Mouse (Mus musculus) cerebellum, postnatal 10 days (tissue): ENCODE results near the gene Gipc2.

ENCODE experiments used
- DNase-seq, 2 experiments: peaks; one replicate each; pipeline ENCODE4 v3.0.0; 2021; ENCODE audit warnings: mixed read lengths in 2 of 2

Gene Gipc2

DNA sequence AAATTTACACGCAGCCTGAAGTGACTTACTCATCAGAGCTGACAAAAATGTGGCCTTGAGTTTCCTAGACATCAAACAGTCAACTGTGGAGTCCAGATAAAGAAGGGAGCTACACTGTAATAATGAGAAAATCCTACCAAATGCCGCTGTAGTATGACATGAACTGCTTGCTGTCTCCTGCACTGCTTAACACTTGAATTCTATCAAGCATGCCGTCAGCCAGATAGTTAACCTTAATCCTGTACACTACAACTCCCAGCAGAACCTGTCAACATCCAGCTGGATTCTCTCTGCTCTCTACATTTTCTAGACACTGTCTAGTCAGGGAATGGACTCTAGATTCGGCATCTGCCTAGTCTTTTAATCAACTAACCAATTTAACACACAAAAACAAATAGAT, 23.3 kb upstream of the Gipc2 start:
- DNase-seq, result no peak

DNA sequence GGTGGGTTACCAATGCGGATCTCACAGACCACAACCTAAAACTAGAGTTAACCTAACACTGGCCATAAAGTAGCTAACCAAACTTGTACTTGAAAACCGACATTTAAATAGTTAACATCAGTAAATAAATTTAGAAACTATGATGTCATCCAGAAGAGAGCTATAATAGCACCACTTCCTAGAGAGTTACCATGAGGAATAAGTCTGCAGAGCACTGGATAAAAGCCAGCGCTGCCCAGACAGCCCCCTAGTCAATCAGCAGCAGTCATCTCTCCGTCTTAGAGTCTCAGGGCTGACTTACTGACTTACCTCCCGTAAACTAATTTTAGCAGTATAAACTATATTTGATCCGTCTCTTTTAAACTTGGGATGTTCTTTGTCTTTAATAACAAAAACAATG, 20.1 kb upstream of the Gipc2 start:
- DNase-seq, result no peak

DNA sequence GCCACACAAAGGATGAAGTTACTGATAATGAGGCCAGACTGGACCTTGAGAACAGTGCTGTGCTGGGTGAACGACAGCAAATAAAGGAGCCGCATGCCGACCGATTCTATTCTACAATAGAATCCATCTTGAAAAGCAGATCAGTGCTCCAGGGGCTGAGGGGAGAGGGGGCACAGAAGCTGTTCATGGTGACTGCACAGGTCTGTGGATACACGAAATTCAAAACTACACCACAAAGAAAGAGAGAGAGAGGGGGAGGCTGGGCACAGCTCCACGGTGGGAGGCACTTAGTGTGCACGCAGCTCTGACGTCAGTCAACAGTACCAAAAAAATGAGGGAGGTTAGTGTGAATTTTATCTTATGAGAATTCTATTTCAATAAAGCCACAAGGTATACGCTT, 17.5 kb upstream of the Gipc2 start:
- no peak for DNase-seq

DNA sequence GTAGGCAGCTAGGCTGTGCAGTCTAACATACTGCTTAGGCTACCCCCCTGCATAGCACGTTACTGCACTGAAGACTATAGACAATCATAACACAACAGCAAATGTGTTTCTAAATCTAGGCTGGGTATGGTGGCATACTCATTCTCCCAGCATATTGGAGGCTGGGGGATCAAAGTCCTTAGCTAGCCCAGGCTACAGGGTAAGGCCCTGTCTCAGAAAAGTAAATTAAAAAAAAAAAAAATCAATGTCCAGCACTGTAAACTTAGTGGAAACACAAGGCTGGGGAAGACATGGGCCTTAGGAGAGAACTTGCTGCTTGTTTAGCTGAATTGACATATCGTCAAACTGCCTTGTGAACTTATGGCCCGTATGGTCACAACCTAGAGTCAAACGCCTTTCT, 14.6 kb upstream of the Gipc2 start:
- no peak for DNase-seq

DNA sequence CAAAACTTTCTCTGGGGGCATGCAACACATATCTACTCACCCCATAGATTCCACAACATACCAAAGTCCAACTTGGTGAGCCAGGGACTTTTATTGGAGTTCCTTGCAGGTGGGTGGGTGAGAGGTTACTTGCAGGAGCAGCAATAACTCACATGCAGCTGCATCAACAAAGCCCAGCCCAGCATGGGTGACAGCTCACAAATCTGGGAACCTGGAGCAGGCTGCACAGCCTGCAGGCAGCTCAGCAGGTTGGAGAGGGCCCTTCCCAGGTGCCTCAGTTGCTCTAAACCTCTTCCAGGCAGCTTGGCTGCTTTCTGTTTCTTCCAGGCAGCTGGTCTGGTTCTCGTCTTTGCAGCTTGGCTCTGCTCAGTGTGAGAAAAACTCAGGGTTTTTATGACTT, 13.3 kb upstream of the Gipc2 start:
- no peak for DNase-seq

DNA sequence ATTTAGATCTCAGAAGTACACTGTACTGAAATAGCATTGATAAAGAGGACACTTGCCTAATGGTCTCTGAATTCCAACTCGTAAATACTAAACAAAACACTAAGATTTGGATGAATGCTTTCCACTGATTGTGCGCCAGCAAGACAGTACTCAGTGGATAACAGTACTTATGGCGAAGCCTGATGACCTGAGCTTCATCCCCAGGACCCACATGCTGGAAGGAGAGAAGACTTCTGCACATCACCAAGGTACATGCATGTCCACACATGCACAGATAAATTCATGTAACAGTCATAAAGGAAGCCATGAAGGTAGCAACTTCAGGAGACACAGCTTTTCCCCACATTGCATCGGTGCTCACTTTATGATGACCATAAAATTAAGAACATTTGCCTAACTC, 12.8 kb upstream of the Gipc2 start:
- no peak for DNase-seq

DNA sequence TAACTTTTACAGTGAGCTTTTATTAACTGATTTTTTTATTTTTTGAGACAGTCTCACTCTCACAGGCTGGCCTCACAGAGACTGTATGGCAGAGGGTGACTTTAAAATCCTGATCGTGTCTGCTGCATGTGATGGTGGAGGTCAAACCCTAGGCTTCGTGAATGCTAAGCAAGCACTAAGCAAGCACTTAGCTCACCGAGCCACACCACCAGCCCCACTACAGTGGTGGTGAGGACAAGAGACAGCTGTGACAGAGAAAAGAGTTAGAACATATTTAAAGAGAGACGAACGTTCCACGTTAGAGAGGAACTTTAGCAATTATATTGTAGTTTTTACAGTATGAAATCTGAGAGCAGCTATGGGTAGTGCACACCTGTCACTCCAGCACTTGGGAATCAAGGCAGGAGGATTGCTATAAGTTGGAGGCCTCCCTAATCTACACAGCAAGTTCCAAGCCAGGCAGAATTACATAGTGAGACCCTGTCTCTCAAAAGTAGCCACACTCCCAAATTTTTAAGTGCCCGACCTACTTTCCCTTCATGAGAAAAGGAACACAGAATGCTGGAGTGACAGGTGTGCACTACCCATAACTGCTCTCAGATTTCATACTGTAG, 6.4 kb upstream of the Gipc2 start:
- DNase-seq, result no peak

DNA sequence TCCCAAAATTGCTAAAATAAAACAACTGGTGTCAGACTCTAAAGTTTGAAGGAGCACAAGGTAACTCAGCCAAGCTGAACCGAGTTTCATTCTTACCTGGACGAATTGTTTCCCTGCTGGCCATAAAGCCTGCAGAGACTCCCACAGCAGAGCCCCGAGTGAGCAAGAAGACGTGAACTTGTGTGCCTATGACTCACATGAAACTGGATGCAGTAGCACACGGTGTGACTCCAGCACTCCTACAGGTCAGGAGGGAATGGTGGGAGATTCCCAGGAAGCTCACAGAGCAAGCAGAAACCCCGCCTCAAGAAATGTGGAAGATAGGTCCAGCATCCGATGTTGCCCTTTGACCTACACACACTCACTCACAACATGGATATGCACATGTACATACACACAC, 5.8 kb upstream of the Gipc2 start:
- no peak for DNase-seq

DNA sequence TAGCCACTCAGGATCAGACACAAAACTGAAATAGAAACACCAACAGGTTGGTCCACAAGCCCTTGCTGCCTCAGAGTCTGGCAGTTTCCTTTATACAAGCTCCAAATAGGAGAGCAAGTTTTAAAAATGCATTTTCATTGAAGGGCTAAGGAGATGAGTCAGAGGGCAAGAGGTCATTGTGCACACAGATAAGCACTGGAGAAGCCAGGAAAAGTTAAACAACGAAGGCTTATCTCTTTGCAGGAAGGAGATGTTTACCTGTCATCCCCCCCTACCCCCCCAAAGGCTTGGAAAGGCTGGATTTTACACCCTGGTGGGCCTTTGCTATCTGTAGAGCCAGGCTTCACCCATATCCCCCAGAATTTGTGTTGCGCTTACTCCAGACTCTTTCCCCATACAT, 5.2 kb upstream of the Gipc2 start:
- DNase-seq, result no peak

DNA sequence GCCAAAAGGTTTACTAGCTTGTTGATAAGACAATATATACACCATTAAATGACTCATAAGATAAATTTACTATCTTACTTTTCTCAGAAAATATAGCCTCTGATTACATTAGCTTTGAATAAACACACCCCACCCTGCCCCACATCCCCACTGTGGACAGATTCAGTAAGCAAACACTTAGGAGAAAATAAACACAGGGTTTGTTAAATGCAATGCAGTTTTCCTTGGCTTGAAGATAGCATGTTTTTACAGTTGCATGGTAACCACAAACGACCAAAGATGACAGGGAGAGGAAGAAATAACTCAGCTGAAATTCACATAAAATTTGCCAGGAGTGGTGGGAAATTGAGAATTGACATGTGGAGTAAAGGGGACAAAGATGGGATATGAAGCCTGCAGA, 4.4 kb upstream of the Gipc2 start:
- DNase-seq, result no peak

DNA sequence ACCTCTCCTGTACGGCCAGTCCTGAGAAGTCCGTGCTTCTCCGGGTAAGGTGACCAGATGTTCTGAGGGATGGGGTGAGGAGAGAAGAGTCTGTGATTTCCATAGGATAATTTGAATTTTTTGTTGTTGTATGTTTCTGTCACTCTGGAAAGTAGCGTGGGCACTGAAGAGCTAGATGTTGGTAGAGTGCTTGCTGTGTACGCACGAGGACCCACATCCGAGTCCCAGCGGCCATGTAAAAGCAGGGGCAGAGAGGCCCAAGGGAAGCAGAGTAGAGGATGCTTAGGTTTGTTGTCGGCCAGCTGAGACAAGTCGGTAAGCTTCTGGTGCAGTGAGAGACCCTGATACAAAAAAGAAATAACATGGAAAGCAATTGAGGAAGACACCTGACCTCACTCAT, 2.0 kb upstream of the Gipc2 start:
- DNase-seq, result no peak

DNA sequence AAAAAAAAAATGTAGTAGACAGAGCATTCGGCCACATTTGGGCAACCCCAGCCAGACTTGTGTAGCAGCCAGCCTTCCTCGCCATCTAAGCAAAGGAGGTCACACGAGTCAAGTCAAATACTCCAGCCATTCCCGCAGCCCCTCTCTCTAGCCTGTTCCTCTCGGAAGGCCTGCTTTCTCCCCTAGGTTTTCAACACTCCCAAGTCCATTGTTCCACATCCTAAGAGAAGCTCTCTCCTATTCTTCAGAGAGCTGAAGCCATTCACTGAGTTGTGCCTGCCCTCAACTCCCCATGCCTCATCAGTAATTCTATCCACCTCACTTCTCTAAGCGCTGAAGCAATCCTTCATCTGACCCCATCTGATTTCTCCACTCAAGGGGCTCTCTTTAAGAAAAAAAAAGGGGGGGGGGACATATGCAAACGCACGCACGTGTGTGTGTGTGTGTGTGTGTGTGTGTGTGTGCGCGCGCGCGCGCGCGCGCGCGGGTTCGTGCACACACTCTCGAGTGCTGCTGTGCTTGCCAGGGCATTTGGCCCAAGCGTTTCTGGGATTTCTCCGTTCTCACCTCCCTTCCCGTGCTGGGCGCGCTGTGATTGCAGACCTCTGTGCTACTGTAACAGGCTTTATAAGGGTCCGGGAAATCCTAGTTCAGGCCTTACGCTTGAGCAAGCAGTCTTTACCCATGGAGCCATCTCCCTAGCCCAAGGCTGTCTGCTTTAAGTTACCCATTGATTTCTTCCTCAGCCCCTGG, 845 bp upstream of the Gipc2 start:
- DNase-seq, result peak; percentile 50 to 54

DNA sequence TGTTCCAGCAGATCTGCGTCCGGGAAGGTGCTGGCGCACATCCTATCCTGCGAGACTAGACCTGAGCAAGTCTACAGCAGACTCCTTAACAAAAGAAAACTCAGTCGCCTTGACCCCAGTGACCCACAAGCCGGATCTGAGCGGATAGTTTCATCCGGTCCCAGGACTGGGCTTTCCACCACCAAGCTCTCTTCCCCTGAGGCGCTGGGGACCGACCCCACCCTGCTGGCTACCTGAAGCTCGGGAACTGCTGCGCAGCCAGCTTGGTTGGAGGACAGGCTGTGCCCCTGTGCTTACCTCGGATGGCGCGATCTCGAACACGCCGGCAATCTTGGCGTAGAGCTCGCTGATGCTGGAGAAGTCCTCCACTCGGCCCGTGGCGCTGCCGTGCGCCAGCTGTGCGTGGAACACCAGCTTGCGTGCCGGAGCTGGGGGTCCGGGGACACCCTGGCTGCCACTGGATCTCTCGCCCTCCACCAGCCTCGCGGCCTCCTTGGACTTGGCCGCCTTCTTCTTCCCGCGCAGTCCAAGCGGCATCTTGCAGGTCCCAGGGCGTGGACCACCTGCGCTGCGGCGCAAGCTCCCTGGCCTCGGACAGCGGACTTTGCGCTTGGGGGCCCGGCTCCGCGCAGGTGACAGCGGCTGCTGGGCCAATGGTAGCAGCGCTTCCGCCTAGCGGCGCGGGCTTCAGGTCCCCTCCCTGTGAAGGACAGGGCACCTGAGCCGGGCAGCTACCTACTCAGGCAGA, 505 bp downstream of the Gipc2 start:
- DNase-seq, result peak; percentile 54 to 58

DNA sequence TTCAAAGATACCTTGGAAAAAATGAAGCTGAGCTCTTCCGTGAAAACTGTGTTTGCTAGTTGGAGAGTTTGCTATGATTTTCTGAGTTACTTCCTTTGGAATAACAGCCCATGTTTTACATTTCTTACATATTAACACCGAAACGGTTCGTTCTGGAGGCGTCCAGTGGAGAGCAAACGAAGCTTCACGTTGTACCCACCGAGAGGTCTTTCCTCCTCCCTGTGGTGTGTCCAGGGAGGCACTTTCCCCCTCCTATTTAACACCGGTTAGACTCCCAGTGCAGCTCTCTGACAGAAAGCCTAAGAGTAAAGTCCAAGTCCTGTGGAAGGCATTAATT, 1.0 kb downstream of the Gipc2 start:
- DNase-seq, result no peak

DNA sequence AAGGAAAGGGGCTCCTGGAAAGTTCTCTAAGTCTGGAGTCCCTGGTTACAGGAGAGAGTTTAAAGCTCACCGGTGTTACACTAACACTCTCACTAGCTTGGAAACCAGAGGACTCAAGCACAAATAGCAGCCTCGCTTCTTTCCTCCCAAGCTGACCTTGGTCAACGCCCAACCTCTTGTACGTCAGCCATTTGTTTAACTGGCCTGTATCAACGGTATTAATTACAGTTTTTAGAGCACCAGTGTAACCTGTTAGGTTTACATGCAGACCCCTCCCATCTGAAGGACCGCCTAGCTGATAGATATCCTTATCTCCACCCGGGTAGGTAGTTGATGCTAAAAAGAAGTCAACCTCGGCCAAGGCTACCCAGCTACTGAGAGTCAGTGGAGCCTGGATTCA, 2.7 kb downstream of the Gipc2 start:
- DNase-seq, result no peak

DNA sequence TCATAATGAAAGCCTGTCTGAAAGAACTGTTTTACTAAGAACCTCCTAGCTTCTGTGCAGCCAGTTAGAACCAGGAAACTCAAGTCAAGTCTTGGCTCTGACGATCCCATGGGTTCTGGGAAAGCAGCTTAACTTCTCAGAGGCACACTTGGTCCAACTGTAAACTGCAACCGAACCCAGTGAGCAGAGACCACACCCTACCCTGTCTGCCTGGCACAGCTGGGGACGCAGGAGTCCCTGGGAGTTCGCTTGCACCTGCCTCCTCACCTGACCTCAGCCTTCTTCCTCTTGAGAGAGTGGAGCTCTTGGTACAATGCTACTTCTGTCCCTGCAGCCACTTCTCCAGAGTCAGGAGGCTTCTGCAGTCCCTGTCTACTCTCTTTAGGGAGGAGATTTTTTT, 5.4 kb downstream of the Gipc2 start:
- DNase-seq, result no peak

DNA sequence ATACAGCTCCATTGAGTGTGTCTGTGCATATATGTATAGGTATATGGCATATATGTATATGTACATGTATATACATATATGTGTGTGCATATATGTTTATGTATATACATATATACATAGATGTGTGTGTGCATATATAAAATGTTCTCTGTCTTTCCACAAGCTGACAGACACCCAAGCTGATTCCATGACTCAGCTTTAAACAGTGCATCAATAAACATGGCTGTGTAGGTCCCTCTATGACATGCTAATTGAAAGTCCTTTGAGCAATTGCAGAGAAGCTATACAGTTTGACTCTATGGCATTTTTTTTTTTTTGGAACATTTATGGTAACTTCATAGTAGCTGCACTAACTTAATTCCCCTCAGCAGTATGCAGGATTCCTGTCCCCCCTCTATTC, 6.7 kb downstream of the Gipc2 start:
- no peak for DNase-seq

DNA sequence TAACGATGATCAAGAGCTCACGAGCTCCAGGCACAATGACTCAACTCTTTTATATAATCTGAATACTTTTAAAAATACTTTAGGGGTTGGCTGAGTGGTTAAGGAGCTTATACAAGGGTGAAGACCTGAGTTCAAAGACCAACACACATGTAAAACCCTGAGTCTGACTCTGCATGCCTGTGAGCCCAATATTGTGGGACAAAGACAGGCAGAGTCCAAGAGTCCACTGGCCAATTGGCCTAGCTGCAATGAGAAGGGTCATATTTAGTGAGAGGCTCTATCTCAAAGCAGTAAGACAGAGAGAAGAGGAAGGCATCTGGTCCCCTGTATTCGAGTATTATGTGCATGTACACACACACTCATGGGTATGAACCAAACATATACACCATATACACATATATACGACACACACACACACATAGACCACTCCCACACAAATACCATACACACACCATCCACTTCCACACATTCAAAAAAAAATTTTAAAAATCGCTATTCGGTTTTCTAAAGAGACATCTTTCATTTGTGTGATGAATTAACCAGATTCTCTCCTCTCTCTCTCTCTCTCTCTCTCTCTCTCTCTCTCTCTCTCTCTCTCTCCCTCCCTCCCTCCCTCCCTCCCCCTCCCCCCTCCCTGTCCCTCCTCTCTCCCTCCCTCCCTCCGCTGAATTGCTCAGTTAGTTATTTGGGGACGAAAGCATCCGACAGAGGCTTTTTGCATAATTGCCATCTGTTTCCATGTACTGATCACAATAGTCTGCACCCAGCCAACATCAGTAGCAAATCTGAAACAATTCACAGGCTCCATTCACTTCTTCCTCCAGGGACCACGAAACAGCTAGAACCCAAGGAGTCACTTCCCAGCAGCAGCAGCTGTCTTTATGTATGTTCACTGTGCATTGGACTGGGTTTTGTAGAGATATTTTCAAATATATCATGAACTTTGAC, 7.4 kb downstream of the Gipc2 start:
- DNase-seq, result no peak

DNA sequence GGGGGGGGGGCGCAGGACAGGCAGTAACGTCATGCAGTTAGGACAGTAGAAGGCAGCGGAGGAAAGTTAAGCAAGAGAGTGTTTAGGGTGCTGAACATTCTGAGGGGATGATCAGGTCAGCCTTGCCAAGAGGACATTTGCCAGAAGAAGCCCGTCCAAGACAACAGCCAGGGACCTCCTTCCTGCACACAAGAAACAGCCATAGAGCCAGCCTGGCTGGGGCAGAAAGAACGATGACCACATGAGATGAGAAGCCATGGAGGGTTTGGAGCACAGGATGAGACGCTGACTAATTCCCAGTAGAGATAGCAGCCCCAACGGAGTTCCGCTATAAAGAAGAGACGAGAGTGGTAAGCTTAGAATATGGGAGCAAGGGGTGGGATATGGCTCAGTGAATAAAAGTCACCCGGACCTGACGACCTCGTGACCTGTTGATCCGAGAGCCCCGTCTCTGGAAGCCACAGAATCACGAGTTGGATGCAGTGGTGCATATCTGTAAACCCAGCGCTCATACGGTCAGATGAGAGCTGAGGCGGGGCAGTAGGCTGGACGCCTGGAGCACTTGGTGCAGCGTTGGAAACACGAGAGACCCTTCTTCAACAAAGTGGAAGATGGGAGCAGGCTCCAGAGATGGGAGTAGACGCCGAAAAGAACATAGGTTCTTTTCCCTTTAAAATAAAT, 9.1 kb downstream of the Gipc2 start:
- peak; percentile 21 to 36 for DNase-seq

DNA sequence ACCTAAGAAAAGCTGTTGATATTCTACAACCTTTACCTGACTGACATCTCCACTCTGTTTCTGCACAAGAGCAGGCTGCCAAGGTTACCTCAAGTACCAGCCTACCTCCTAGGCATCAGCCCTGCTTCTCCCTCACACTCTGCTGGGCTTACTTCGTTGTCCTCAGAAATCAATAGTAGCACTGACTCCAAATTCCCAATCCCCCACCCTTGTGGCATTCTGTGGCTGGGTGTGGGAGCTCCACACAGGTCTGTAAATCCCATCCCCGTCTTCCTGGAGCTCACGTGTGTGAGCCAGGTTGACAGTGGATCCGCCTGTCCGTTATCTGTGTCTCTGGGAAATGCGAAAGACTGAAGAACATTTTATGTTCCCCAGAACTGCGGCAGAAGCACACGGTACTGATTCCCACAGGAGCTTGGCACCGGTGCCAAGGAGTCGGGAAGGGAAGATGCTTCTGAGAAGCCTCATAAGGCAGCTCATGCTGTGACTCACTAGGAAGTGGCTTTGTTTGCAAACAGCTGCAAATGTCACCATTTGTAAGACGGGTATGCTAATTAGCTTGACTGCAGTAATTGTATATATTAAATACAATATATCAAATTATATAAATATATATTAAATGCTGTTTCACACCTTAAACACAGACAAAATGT, 10.6 kb downstream of the Gipc2 start:
- DNase-seq, result peak; percentile 22 to 38

DNA sequence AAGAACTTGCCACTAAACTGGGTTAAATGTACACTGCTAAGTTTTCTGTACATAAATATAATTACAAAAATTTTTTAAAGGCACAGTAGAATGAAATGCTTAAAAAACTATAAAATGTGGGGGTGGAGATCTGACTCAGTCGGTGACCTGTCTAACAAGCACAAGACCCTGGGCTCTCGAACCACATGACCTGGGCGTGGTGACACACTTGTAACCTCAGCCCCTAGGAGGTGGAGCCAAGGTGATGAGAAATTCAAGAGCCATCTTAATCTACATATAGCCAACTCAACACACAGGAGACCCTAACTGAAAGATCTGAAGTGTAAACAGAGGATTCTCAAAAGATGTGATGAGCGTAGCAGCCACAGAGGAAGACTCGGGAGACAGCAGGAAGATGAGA, 11.9 kb downstream of the Gipc2 start:
- DNase-seq, result no peak

DNA sequence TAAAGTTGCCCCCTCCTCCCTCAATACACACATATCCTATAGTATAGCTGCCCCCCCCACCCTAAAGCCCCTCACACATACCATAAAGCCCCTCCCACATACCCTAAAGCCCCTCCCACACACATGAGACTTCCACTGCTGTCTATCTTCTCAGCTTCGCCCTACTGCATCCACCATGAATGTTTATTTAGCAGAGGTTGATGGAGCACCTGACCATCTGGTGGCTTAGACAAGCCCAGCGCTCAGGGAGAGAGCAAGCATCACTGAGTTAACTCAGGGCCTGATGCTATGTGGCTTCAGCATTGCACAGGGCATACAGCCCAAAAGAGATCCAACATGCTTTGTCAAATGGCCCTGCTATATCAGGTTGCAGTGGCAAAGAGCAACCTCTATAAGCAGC, 12.9 kb downstream of the Gipc2 start:
- no peak for DNase-seq
